In the genomic region with DNA sequence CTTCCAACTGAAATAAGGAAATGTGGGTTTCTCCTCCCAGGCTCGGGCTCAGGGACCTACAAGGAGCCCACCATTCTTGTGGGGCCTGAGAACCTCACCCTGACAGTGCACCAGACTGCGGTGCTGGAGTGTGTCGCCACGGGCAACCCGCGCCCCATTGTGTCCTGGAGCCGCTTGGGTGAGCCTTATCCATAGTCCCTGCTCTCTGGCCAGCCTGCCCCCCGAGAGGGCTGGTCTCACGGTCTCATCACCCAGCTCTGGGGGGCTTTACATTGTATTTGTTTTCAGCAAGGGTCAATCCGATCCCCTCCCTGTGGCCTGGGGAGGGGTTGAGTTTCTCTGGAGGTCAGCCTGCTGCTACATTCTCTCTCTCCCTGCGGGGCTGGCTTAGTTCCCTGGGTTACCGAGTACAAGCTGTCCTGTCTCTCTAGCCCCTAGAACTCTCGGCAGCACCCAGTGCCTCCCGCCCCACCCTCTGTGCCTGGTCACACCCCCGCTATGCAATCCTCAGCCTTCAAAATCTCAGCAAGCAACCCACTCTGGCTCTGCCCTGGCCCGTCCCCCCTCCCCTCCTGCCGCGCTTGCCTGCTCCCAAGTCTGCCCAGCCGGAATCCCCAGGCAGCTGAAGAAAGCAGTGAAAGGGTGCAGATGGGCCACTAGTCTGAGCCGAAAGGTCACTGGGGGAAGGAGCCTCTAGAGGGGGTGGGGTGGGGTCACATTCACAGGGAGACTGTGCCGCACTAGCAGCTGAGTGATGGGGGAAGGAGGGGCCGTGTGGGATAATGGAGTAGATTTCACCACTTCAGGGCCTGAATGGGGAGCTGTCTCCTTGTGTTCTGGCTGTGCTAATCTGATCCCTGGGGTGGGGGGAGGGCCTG, we compare ENCODE assay signal across 8 mouse cellular contexts. TPM values are rescaled to one million over a fixed set of nuclear protein-coding genes. Genes with fewer than 3 reads are reported as not detected.
DNase-seq lines count a peak whose midpoint lies in the region; ATAC-seq lines count a peak whose summit lies in the region.
"Had no signal": no experiment of that assay in that cellular context is flagged by ENCODE, and none has a peak within 500 bp of the region (broad histone marks: within the 10 kb centered on the region; RNA-seq: fewer than 3 reads in every experiment).

No protein-coding gene starts in this region.

- no peaks in the 10 kb centered on the region for H3K36me3 ChIP-seq in lung, embryonic 16.5 days (ENCODE audit: control insufficient read depth, insufficient read depth, low read length)
- peaks cover 94% of the 10 kb centered on the region for H3K36me3 ChIP-seq in forebrain, embryonic 10.5 days (replicated peaks)
- H3K36me3 ChIP-seq in hindbrain, embryonic 13.5 days: peaks cover 26% of the 10 kb centered on the region
- H3K36me3 ChIP-seq in midbrain, embryonic 13.5 days: peaks cover 35% of the 10 kb centered on the region

- 14% methylated on average over 22 of the region's 22 CpGs for WGBS in lung, embryonic 16.5 days
- under 1% methylated on average over 22 of the region's 22 CpGs for WGBS in forebrain, embryonic 10.5 days
- WGBS in hindbrain, embryonic 13.5 days: 4% methylated on average over 22 of the region's 22 CpGs
- WGBS in midbrain, embryonic 13.5 days: 0% methylated on average over 21 of the region's 22 CpGs

- peak; percentile 76 for ATAC-seq in lung, embryonic 16.5 days (ENCODE audit: low read depth)
- peak; percentile 49 for ATAC-seq in hindbrain, embryonic 13.5 days (ENCODE audit: low FRiP score)
- ATAC-seq in midbrain, embryonic 13.5 days: peak; percentile 78

- no peaks in the 10 kb centered on the region for H3K27me3 ChIP-seq in lung, embryonic 16.5 days (ENCODE audit: control insufficient read depth, insufficient read depth, low read depth, low read length)
- peaks cover 34% of the 10 kb centered on the region for H3K27me3 ChIP-seq in forebrain, embryonic 10.5 days (ENCODE audit: poor library complexity, severe bottlenecking)
- H3K27me3 ChIP-seq in hindbrain, embryonic 13.5 days: no peaks in the 10 kb centered on the region
- H3K27me3 ChIP-seq in midbrain, embryonic 13.5 days: no peaks in the 10 kb centered on the region

- intact Hi-C loops in left cerebral cortex, postnatal 36 days (cut with DNase I): no loop called here

- peak overlapping the region; percentile 37 for H3K4me2 ChIP-seq in lung, embryonic 16.5 days (ENCODE audit: low read depth, low read length)
- peak overlapping the region; percentile 35 for H3K4me2 ChIP-seq in hindbrain, embryonic 13.5 days
- H3K4me2 ChIP-seq in midbrain, embryonic 13.5 days (replicated peaks): peak overlapping the region; percentile 45

- H3K4me3 ChIP-seq in lung, embryonic 16.5 days (ENCODE audit: low read length): 0 out of 2 replicates have a peak overlapping the region, but pooled peaks have one; percentile 4
- H3K4me3 ChIP-seq in forebrain, embryonic 10.5 days: peak overlapping the region; percentile 39
- no peak overlapping the region for H3K4me3 ChIP-seq in hindbrain, embryonic 13.5 days
- 0 out of 2 replicates have a peak overlapping the region, but pooled peaks have one; percentile 1 for H3K4me3 ChIP-seq in midbrain, embryonic 13.5 days (replicated peaks)

- no peaks in the 10 kb centered on the region for H3K9me3 ChIP-seq in lung, embryonic 16.5 days (ENCODE audit: control insufficient read depth, low read length)
- no peaks in the 10 kb centered on the region for H3K9me3 ChIP-seq in forebrain, embryonic 10.5 days
- H3K9me3 ChIP-seq in hindbrain, embryonic 13.5 days: no peaks in the 10 kb centered on the region
- no peaks in the 10 kb centered on the region for H3K9me3 ChIP-seq in midbrain, embryonic 13.5 days

- H3K9ac ChIP-seq in lung, embryonic 16.5 days (ENCODE audit: low read length): peak overlapping the region; percentile 33
- peak overlapping the region; percentile 64 for H3K9ac ChIP-seq in hindbrain, embryonic 13.5 days
- H3K9ac ChIP-seq in midbrain, embryonic 13.5 days (replicated peaks): peak overlapping the region; percentile 54

- DNase-seq in lung, postnatal 25 days (ENCODE audit: low spot score): no peak
- peak; percentile 84 for DNase-seq in forebrain, embryonic 10.5 days (ENCODE audit: extremely low spot score, low spot score)
- no peak for DNase-seq in thymus, postnatal 0 days (ENCODE audit: low spot score)
- DNase-seq in left cerebral cortex, postnatal 36 days (ENCODE audit: low spot score in 2 of 2): no peak

- H3K27ac ChIP-seq in lung, embryonic 16.5 days (ENCODE audit: low read length): no peak overlapping the region
- H3K27ac ChIP-seq in forebrain, embryonic 10.5 days: peak overlapping the region; percentile 92
- peak overlapping the region; percentile 89 for H3K27ac ChIP-seq in hindbrain, embryonic 13.5 days
- peak overlapping the region; percentile 95 for H3K27ac ChIP-seq in midbrain, embryonic 13.5 days

- peaks cover 21% of the 10 kb centered on the region for H3K4me1 ChIP-seq in lung, embryonic 16.5 days (replicated peaks; ENCODE audit: control insufficient read depth, insufficient read depth, low read length)
- H3K4me1 ChIP-seq in forebrain, embryonic 10.5 days: peaks cover 94% of the 10 kb centered on the region
- peaks cover 79% of the 10 kb centered on the region for H3K4me1 ChIP-seq in hindbrain, embryonic 13.5 days (replicated peaks)
- peaks cover 86% of the 10 kb centered on the region for H3K4me1 ChIP-seq in midbrain, embryonic 13.5 days (replicated peaks)

RNA-seq across cellular contexts. Expression of gene Parp16, which starts 16.6 kb away (rescaled TPM):
- 5.7 TPM in 2 replicates for polyA plus RNA-seq in lung, embryonic 16.5 days (2015; fragmentation: Nextera tagmentation; extraction: Ambion mirVana)
- 7.0 and 8.5 TPM in 2 replicates for polyA plus RNA-seq in forebrain, embryonic 10.5 days (2016; fragmentation: Nextera tagmentation; extraction: Ambion mirVana)
- 5.9 and 6.1 TPM in 2 replicates for polyA plus RNA-seq in hindbrain, embryonic 13.5 days (2015; fragmentation: Nextera tagmentation; extraction: Ambion mirVana)
- 4.8 and 5.6 TPM in 2 replicates for polyA plus RNA-seq in midbrain, embryonic 13.5 days (2015; fragmentation: Nextera tagmentation; extraction: Ambion mirVana)
- polyA plus RNA-seq in thymus, postnatal 0 days (2015; fragmentation: Nextera tagmentation; extraction: Ambion mirVana): 6.0 and 7.3 TPM in 2 replicates
- total RNA-seq in left cerebral cortex, postnatal 36 days (2021): 1 to 10 TPM; 2.5 to 4.2 TPM

RNA-seq across cellular contexts. Expression of gene Igdcc3, which starts 37.6 kb away (rescaled TPM):
- 0.85 and 1.3 TPM in 2 replicates for polyA plus RNA-seq in lung, embryonic 16.5 days (2015; fragmentation: Nextera tagmentation; extraction: Ambion mirVana)
- polyA plus RNA-seq in forebrain, embryonic 10.5 days (2016; fragmentation: Nextera tagmentation; extraction: Ambion mirVana): 208 and 246 TPM in 2 replicates
- 13.8 and 15.5 TPM in 2 replicates for polyA plus RNA-seq in hindbrain, embryonic 13.5 days (2015; fragmentation: Nextera tagmentation; extraction: Ambion mirVana)
- 23.5 and 25.2 TPM in 2 replicates for polyA plus RNA-seq in midbrain, embryonic 13.5 days (2015; fragmentation: Nextera tagmentation; extraction: Ambion mirVana)
- 0.09 TPM in 1 of 2 replicates, not detected in the other for polyA plus RNA-seq in thymus, postnatal 0 days (2015; fragmentation: Nextera tagmentation; extraction: Ambion mirVana)
- total RNA-seq in left cerebral cortex, postnatal 36 days (2021): 1 to 10 TPM; 2.0 to 2.3 TPM
- total RNA-seq: liver, adult 2 months had no signal
- polyA plus RNA-seq: liver, adult 2 months had no signal
